ENCODE assay signal across 25 mouse cellular contexts in genomic region chr4:154445721-154446120, GRCm38 (mm10).
"Had no signal": no experiment of that assay in that cellular context is flagged by ENCODE, and none has a peak within 500 bp of the region (broad histone marks: within the 10 kb centered on the region; RNA-seq: fewer than 3 reads in every experiment).

No protein-coding gene starts in this region.

- H3K9me3 ChIP-seq: heart, embryonic 12.5 days; heart, embryonic 15.5 days; hindbrain, embryonic 13.5 days; intestine, embryonic 15.5 days; limb, embryonic 10.5 days; limb, embryonic 12.5 days had no signal

- H3K27ac ChIP-seq: gastrocnemius, adult 2 months; heart, embryonic 15.5 days; hindbrain, embryonic 13.5 days; intestine, embryonic 15.5 days; layer of hippocampus, adult 2 months; left cerebral cortex, adult 2 months; limb, embryonic 10.5 days; limb, embryonic 12.5 days; liver, embryonic 14.5 days had no signal

- H3K27me3 ChIP-seq: intestine, embryonic 15.5 days had no signal

- DNase-seq: gastrocnemius, adult 2 months; gastrocnemius, postnatal 10 days; gastrocnemius, postnatal 25 days; heart, adult 18-20 months; heart, postnatal 14 days; heart, postnatal 36 days; kidney, adult 18-20 months; kidney, adult 8-10 months; kidney, postnatal 10 days; kidney, postnatal 25 days; kidney, postnatal 4 days; liver had no signal

- H3K4me2 ChIP-seq: heart, embryonic 12.5 days; heart, embryonic 15.5 days; hindbrain, embryonic 13.5 days; intestine, embryonic 15.5 days; limb, embryonic 12.5 days; liver, embryonic 11.5 days had no signal

- H3K36me3 ChIP-seq: heart, embryonic 12.5 days; heart, embryonic 15.5 days; hindbrain, embryonic 13.5 days; intestine, embryonic 15.5 days; limb, embryonic 10.5 days; limb, embryonic 12.5 days had no signal

- H3K4me3 ChIP-seq: gastrocnemius, adult 2 months; heart, embryonic 12.5 days; heart, embryonic 15.5 days; hindbrain, embryonic 13.5 days; intestine, embryonic 15.5 days; layer of hippocampus, adult 2 months; left cerebral cortex, adult 2 months; limb, embryonic 10.5 days; limb, embryonic 12.5 days had no signal

- H3K9ac ChIP-seq: heart, embryonic 15.5 days; hindbrain, embryonic 13.5 days; intestine, embryonic 15.5 days; limb, embryonic 12.5 days; liver, embryonic 14.5 days had no signal

- ATAC-seq: hindbrain, embryonic 16.5 days; inflammation-experienced regulatory T-cells, adult 6 months; intestine, embryonic 15.5 days; intestine, postnatal 0 days had no signal
